Mouse (Mus musculus): ENCODE data around the gene Fam20a.

The Fam20a gene

GRCm38 (mm10) chr11:109656232-109656631, 65.8 kb downstream of the Fam20a start:
- in situ Hi-C loops (cut with MboI, MseI) = no loop called here

GRCm38 (mm10) chr11:109654581-109654980, 67.5 kb downstream of the Fam20a start:
- in situ Hi-C loops (cut with MboI, MseI) = no loop called here

- in situ Hi-C loops (cut with MboI, MseI) = no loop called here
These were observed 68.9 kb downstream of the Fam20a start for GRCm38 (mm10) chr11:109653201-109653600.

- in situ Hi-C loops (cut with MboI, MseI) = no loop called here
These were observed 69.6 kb downstream of the Fam20a start for GRCm38 (mm10) chr11:109652505-109652904.

GRCm38 (mm10) chr11:109651566-109652024, 70.5 kb downstream of the Fam20a start:
- in situ Hi-C loops (cut with MboI, MseI) = no loop called here

GRCm38 (mm10) chr11:109650788-109651565, 71.1 kb downstream of the Fam20a start:
- in situ Hi-C loops (cut with MboI, MseI) = no loop called here

GRCm38 (mm10) chr11:109649975-109650701, 71.9 kb downstream of the Fam20a start:
- in situ Hi-C loops (cut with MboI, MseI) = no loop called here

- in situ Hi-C loops (cut with MboI, MseI) = no loop called here
These were observed 72.9 kb downstream of the Fam20a start, which contains the start of gene Prkar1a for GRCm38 (mm10) chr11:109649206-109649605. Gene Prkar1a (plus strand): TSS chr11:109649405.

GRCm38 (mm10) chr11:109648510-109648909, 73.6 kb downstream of the Fam20a start:
- in situ Hi-C loops (cut with MboI, MseI) = no loop called here

GRCm38 (mm10) chr11:109641498-109642222, 80.4 kb downstream of the Fam20a start:
- in situ Hi-C loops (cut with MboI, MseI) = no loop called here

- in situ Hi-C loops (cut with MboI, MseI) = no loop called here
These were observed 86.1 kb downstream of the Fam20a start for GRCm38 (mm10) chr11:109635871-109636395.

GRCm38 (mm10) chr11:109634928-109635327, 87.2 kb downstream of the Fam20a start:
- in situ Hi-C loops (cut with MboI, MseI) = no loop called here

GRCm38 (mm10) chr11:109629021-109629521, 93.0 kb downstream of the Fam20a start:
- in situ Hi-C loops (cut with MboI, MseI) = no loop called here

- in situ Hi-C loops (cut with MboI, MseI) = no loop called here
These were observed 94.0 kb downstream of the Fam20a start for GRCm38 (mm10) chr11:109628099-109628498.

- in situ Hi-C loops (cut with MboI, MseI) = no loop called here
These were observed 94.4 kb downstream of the Fam20a start for GRCm38 (mm10) chr11:109627648-109628047.

GRCm38 (mm10) chr11:109623238-109623637, 98.8 kb downstream of the Fam20a start:
- in situ Hi-C loops (cut with MboI, MseI) = no loop called here

- in situ Hi-C loops (cut with MboI, MseI) = no loop called here
These were observed 99.5 kb downstream of the Fam20a start for GRCm38 (mm10) chr11:109622518-109623037.

GRCm38 (mm10) chr11:109621183-109621582, 100.9 kb downstream of the Fam20a start:
- in situ Hi-C loops (cut with MboI, MseI) = no loop called here

- in situ Hi-C loops (cut with MboI, MseI) = no loop called here
These were observed 101.7 kb downstream of the Fam20a start for GRCm38 (mm10) chr11:109620356-109620755.
